Mouse (Mus musculus) intestine, postnatal 0 days (tissue): ENCODE results near the gene Tnnt2. TPM values are rescaled to one million over a fixed set of nuclear protein-coding genes. Genes with fewer than 3 reads are reported as not detected.

Experiments used
- ATAC-seq: fragments of 200-750 bp; cut with Nextera tagmentation; 2 replicates; pipeline ENCODE4 v1.8.0; 2017; ENCODE audit warnings: mild to moderate bottlenecking, moderate TSS enrichment, moderate library complexity
- H3K27ac ChIP-seq: fragments of 300-500 bp; sonication (generic); 2 replicates; pipeline ENCODE4 v1.5.1; 2014; ENCODE audit warnings: mild to moderate bottlenecking, low read depth, low read length, moderate library complexity
- H3K27me3 ChIP-seq: fragments of 300-500 bp; sonication (generic); replicated peaks from 2 replicates; pipeline ENCODE4 v1.6.1; 2014; ENCODE audit warnings: low read length, mixed read lengths; ENCODE audit not compliant: control insufficient read depth, insufficient read depth
- H3K36me3 ChIP-seq: fragments of 300-500 bp; sonication (generic); 2 replicates; pipeline ENCODE4 v1.6.1; 2014; ENCODE audit warnings: mild to moderate bottlenecking, moderate library complexity; ENCODE audit not compliant: control insufficient read depth, insufficient read depth
- H3K4me1 ChIP-seq: fragments of 300-500 bp; sonication (generic); replicated peaks from 2 replicates; pipeline ENCODE4 v1.6.1; 2014; ENCODE audit warnings: antibody characterized with exemption, low read length, mixed read lengths; ENCODE audit not compliant: control insufficient read depth, insufficient read depth
- H3K4me2 ChIP-seq: fragments of 300-500 bp; sonication (generic); replicated peaks from 2 replicates; pipeline ENCODE4 v1.6.1; 2014; ENCODE audit warnings: low read depth, mild to moderate bottlenecking, moderate library complexity
- H3K4me3 ChIP-seq: fragments of 300-500 bp; sonication (generic); 2 replicates; pipeline ENCODE4 v1.5.1; 2014; ENCODE audit warnings: low read depth, low read length
- H3K9ac ChIP-seq: fragments of 300-500 bp; sonication (generic); 2 replicates; pipeline ENCODE4 v1.6.1; 2014; ENCODE audit warnings: mild to moderate bottlenecking, low read depth, low read length
- H3K9me3 ChIP-seq: fragments of 300-500 bp; sonication (generic); 2 replicates; pipeline ENCODE4 v1.6.1; 2016; ENCODE audit warnings: mixed run types; ENCODE audit not compliant: control insufficient read depth
- CTCF ChIP-seq: sonication (generic); IDR thresholded peaks from 2 replicates; pipeline ENCODE4 v1.5.1; 2016; ENCODE audit warnings: low read depth, mild to moderate bottlenecking, control low read depth, antibody characterized with exemption, moderate library complexity
- WGBS: fragments of 180-500 bp; shearing (Covaris S2); extraction: QIAGEN DNeasy Blood & Tissue Kit; methylation state at CpG from one replicate; pipeline ENCODE4 v1.1.7; 2014; 5-methylcytosine and 5-hydroxymethylcytosine counted together
- polyA plus RNA-seq: library from polyadenylated mRNA; unstranded; fragments of >200 nt; fragmentation: Nextera tagmentation; extraction: Ambion mirVana; gene quantifications from 2 replicates; pipeline ENCODE4 v1.2.1, GENCODE M21; 2015

The Tnnt2 gene
- polyA plus RNA-seq, 1 experiment from 2014 or later = 56.8 TPM

DNA sequence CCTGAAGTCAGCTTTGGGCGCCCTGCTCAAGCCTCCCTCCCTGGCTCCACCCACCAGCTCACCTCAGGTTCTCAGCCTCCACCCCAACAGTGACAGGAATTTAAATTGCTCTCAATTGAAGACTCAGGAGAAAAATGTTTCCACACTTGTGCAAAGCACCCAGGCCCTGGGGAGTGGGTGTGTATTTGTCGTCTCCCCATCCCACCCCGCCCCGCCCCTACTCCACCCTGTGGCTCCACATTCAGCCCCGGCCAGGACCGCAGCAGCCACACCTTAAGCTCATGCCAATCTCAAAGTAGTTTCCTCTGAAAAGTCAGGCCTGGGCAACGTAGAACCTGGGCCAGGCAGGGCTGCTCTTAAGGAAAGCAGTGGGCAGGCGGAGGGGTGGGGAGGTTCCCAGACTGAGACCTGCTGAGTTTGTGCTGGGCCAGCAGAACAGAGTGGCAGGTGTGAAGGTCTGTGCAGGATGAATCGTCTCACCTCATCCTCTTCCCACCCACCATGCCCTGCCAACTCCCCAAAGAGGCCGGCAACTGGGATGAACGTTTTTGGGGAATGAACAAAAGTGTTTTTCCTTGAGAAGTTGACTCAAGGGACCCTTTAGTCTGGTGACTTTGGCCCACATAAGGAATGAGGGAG is 21.1 kb downstream of the Tnnt2 start:
- TF ChIP-seq CTCF = no peak
- no peak for ATAC-seq
- Histone ChIP-seq H3K27ac (no peak overlapping the region), H3K27me3 (no peaks in the 10 kb centered on the region), H3K9me3 (no peaks in the 10 kb centered on the region), H3K4me3 (no peak overlapping the region), H3K4me1 (peaks cover 5% of the 10 kb centered on the region; the same call in 1 of the 2 replicates), H3K36me3 (no peaks in the 10 kb centered on the region), H3K9ac (no peak overlapping the region), H3K4me2 (no peak overlapping the region)
- WGBS = 37% methylated on average over 11 of the region's 11 CpGs

DNA sequence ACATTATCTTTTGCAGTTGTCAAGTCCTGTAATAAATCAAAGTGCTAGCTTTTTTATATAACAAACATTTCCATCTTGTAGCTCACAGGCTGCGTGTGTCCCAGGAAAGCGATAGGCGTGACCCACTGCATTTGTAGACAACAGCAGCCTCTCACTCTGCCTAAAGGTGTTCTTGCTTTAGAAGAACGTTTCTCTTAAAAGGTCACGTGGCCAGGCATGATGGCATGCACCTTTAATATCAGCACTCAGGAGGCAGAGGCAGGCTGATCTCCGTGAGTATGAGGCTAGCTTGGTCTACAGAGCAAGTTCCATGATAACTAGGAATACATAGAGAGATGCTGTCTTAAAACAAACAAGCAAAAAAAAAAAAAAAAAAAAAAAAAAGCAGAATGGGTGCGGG is 22.4 kb downstream of the Tnnt2 start:
- H3K36me3 ChIP-seq = no peaks in the 10 kb centered on the region
- WGBS = 79% methylated on average over 7 of the region's 7 CpGs

GRCm38 (mm10) chr1:135861091-135861490 is 24.9 kb downstream of the Tnnt2 start:
- Histone ChIP-seq H3K9me3 (no peaks in the 10 kb centered on the region), H3K4me1 (no peaks in the 10 kb centered on the region), H3K4me3 (no peak overlapping the region), H3K36me3 (no peaks in the 10 kb centered on the region), H3K27ac (no peak overlapping the region), H3K4me2 (no peak overlapping the region), H3K9ac (no peak overlapping the region), H3K27me3 (no peaks in the 10 kb centered on the region)
- 74% methylated on average over 5 of the region's 5 CpGs for WGBS
- TF ChIP-seq CTCF = no peak
- no peak for ATAC-seq

More for the DNA sequence above, 22.4 kb downstream of the Tnnt2 start:
- H3K4me2 ChIP-seq = no peak overlapping the region
- H3K27me3 ChIP-seq = no peaks in the 10 kb centered on the region
- no peaks in the 10 kb centered on the region for H3K9me3 ChIP-seq
- TF ChIP-seq CTCF = no peak
- H3K4me1 ChIP-seq = no peaks in the 10 kb centered on the region
- no peak overlapping the region for H3K27ac ChIP-seq
- no peak overlapping the region for H3K4me3 ChIP-seq
- H3K9ac ChIP-seq = no peak overlapping the region
- no peak for ATAC-seq

- Histone ChIP-seq H3K9me3 (no peaks in the 10 kb centered on the region), H3K4me3 (no peak overlapping the region), H3K4me2 (no peak overlapping the region), H3K4me1 (no peaks in the 10 kb centered on the region), H3K9ac (no peak overlapping the region), H3K27ac (no peak overlapping the region), H3K27me3 (no peaks in the 10 kb centered on the region), H3K36me3 (no peaks in the 10 kb centered on the region)
- TF ChIP-seq CTCF = no peak
- ATAC-seq = no peak
- WGBS = 53% methylated on average over 9 of the region's 9 CpGs
Measured at GRCm38 (mm10) chr1:135861980-135862552, 25.9 kb downstream of the Tnnt2 start.

- H3K27ac ChIP-seq = no peak overlapping the region
- TF ChIP-seq CTCF = no peak
- H3K4me2 ChIP-seq = no peak overlapping the region
- H3K4me3 ChIP-seq = no peak overlapping the region
- 76% methylated on average over 5 of the region's 5 CpGs for WGBS
- H3K27me3 ChIP-seq = no peaks in the 10 kb centered on the region
- H3K36me3 ChIP-seq = no peaks in the 10 kb centered on the region
- no peaks in the 10 kb centered on the region for H3K4me1 ChIP-seq
- H3K9ac ChIP-seq = no peak overlapping the region
- no peaks in the 10 kb centered on the region for H3K9me3 ChIP-seq
- ATAC-seq = no peak
Measured at GRCm38 (mm10) chr1:135862561-135862960, 26.4 kb downstream of the Tnnt2 start.

DNA sequence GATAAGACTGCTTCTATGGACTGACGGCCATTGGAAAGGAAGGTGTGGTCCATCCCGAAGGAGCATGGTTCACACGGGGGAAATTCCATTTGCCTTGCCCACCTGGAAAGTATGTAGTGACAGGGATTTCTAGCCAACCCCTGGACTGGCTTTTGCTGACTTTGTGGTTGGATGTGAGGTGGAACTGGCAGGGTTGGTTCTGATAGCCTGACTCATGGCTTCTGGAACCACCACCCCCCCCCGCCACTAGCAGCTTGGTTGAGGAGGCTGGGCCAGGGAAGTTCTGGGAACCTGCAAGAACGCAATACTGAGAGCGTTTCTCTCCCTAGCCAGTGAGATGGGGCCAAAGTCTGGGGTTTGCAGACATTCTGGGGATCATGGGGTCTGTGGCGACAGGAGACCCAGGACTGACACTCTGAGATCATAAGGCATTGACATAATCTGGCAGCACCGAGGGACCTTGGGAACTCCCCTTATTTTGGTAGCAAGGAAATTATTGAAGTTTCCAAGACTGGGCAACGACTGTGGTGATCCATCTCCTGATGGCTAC is 27.7 kb downstream of the Tnnt2 start:
- no peak overlapping the region for H3K4me2 ChIP-seq
- no peak overlapping the region for H3K9ac ChIP-seq
- no peak overlapping the region for H3K27ac ChIP-seq
- no peaks in the 10 kb centered on the region for H3K27me3 ChIP-seq
- TF ChIP-seq CTCF = no peak
- H3K4me3 ChIP-seq = no peak overlapping the region
- H3K4me1 ChIP-seq = no peaks in the 10 kb centered on the region
- WGBS = 72% methylated on average over 9 of the region's 9 CpGs
- H3K36me3 ChIP-seq = no peaks in the 10 kb centered on the region
- ATAC-seq = no peak
- no peaks in the 10 kb centered on the region for H3K9me3 ChIP-seq
